Mouse (Mus musculus) spleen, adult 2 months (tissue): ENCODE measurements around the gene Ptprj. TPM values are rescaled to one million over a fixed set of nuclear protein-coding genes. Genes with fewer than 3 reads are reported as not detected.

Source experiments
- DNase-seq, 2 experiments: peaks; one replicate each; pipeline versions ENCODE4 v3.0.0 to v3.0.0-alpha.2; 2012 to 2021; ENCODE audit warnings: low spot score in 2 of 2, low read depth in 1 of 2
- H3K27ac ChIP-seq: fragments of 200-500 bp; 2 replicates; pipeline ENCODE4 v1.5.1; 2012; ENCODE audit warnings: low read length, inconsistent platforms; ENCODE audit not compliant: insufficient read depth
- H3K27me3 ChIP-seq: fragments of 200-500 bp; 2 replicates; pipeline ENCODE4 v1.6.1; 2012; ENCODE audit warnings: mild to moderate bottlenecking, moderate library complexity, low read length, inconsistent platforms; ENCODE audit not compliant: control insufficient read depth, insufficient read depth
- H3K36me3 ChIP-seq: fragments of 200-500 bp; 2 replicates; pipeline ENCODE4 v1.6.1; 2012; ENCODE audit warnings: mild to moderate bottlenecking, low read length, inconsistent platforms; ENCODE audit not compliant: control insufficient read depth, insufficient read depth
- H3K4me1 ChIP-seq: fragments of 200-500 bp; 2 replicates; pipeline ENCODE4 v1.6.1; 2011; ENCODE audit warnings: inconsistent platforms; ENCODE audit not compliant: control insufficient read depth, insufficient read depth, insufficient read length
- H3K4me3 ChIP-seq: fragments of 200-500 bp; 2 replicates; pipeline ENCODE4 v1.5.1; 2011; ENCODE audit warnings: mild to moderate bottlenecking, inconsistent platforms; ENCODE audit not compliant: insufficient read depth, insufficient read length; ENCODE audit errors: extremely low read depth
- CTCF ChIP-seq: fragments of 200-500 bp; IDR thresholded peaks from 2 replicates; pipeline ENCODE4 v1.5.1; 2011; ENCODE audit warnings: mild to moderate bottlenecking, inconsistent platforms; ENCODE audit not compliant: insufficient read depth, insufficient read length, insufficient replicate concordance; ENCODE audit errors: extremely low read depth
- POLR2A ChIP-seq: fragments of 200-500 bp; IDR thresholded peaks from 2 replicates; pipeline ENCODE4 v1.6.1; 2011; ENCODE audit warnings: low read depth, low read length, inconsistent platforms
- WGBS: fragments of 180-500 bp; shearing (Covaris S2); methylation state at CpG from one replicate; pipeline ENCODE4 v1.1.7; 2018; 5-methylcytosine and 5-hydroxymethylcytosine counted together
- polyA plus RNA-seq: library from polyadenylated mRNA; depleted of rRNA; stranded (reverse); fragments of >200 nt; gene quantifications from 2 replicates; pipeline ENCODE4 v1.2.3, GENCODE M21; 2012

Gene Ptprj
- polyA plus RNA-seq, 1 experiment = 21.0 TPM

GRCm38 (mm10) chr2:90579038-90579727, 1.3 kb downstream of the Ptprj start:
- 1% methylated on average over 23 of the region's 23 CpGs for WGBS
- peaks cover 22% of the 10 kb centered on the region for H3K4me1 ChIP-seq
- H3K27me3 ChIP-seq = no peaks in the 10 kb centered on the region

GRCm38 (mm10) chr2:90577451-90578279, 2.8 kb downstream of the Ptprj start:
- Histone ChIP-seq H3K27me3 (no peaks in the 10 kb centered on the region), H3K36me3 (no peaks in the 10 kb centered on the region), H3K4me3 (peak overlapping the region; percentile 3; the same call in 1 of the 2 replicates), H3K4me1 (peaks cover 16% of the 10 kb centered on the region), H3K27ac (peak overlapping the region; percentile 56)
- 51% methylated on average over 7 of the region's 7 CpGs for WGBS
- DNase-seq = no peak
- TF ChIP-seq CTCF (no peak), POLR2A (no peak)

More at GRCm38 (mm10) chr2:90579038-90579727, 1.3 kb downstream of the Ptprj start:
- no peak for DNase-seq
- no peak for TF ChIP-seq CTCF
- TF ChIP-seq POLR2A = no peak
- Histone ChIP-seq H3K4me3 (peak overlapping the region; percentile 83), H3K36me3 (no peaks in the 10 kb centered on the region), H3K27ac (peak overlapping the region; percentile 93)

- DNase-seq = no peak
- H3K27me3 ChIP-seq = no peaks in the 10 kb centered on the region
- no peaks in the 10 kb centered on the region for H3K36me3 ChIP-seq
- WGBS = 72% methylated on average over 1 of the region's 1 CpGs
- H3K4me3 ChIP-seq = no peak overlapping the region
- no peak for TF ChIP-seq POLR2A
- no peak for TF ChIP-seq CTCF
- peaks cover 13% of the 10 kb centered on the region for H3K4me1 ChIP-seq
- H3K27ac ChIP-seq = no peak overlapping the region
Measured at GRCm38 (mm10) chr2:90576936-90577335, 3.5 kb downstream of the Ptprj start.

GRCm38 (mm10) chr2:90576411-90576810, 4.0 kb downstream of the Ptprj start:
- no peak for DNase-seq
- H3K27me3 ChIP-seq = no peaks in the 10 kb centered on the region
- 89% methylated on average over 6 of the region's 6 CpGs for WGBS
- H3K4me1 ChIP-seq = peaks cover 11% of the 10 kb centered on the region
- no peak overlapping the region for H3K4me3 ChIP-seq
- TF ChIP-seq CTCF (no peak), POLR2A (no peak)
- no peak overlapping the region for H3K27ac ChIP-seq
- H3K36me3 ChIP-seq = no peaks in the 10 kb centered on the region

- Histone ChIP-seq H3K4me1 (peaks cover 9% of the 10 kb centered on the region), H3K27me3 (no peaks in the 10 kb centered on the region), H3K4me3 (no peak overlapping the region), H3K27ac (no peak overlapping the region), H3K36me3 (no peaks in the 10 kb centered on the region)
- 84% methylated on average over 5 of the region's 5 CpGs for WGBS
- TF ChIP-seq POLR2A = no peak
- TF ChIP-seq CTCF = no peak
- no peak for DNase-seq
Measured at GRCm38 (mm10) chr2:90575713-90576112, 4.7 kb downstream of the Ptprj start.

- DNase-seq = no peak
- Histone ChIP-seq H3K27ac (0 out of 2 replicates have a peak overlapping the region, but pooled peaks have one; percentile 10), H3K4me3 (no peak overlapping the region), H3K36me3 (no peaks in the 10 kb centered on the region), H3K27me3 (no peaks in the 10 kb centered on the region), H3K4me1 (peaks cover 13% of the 10 kb centered on the region)
- TF ChIP-seq CTCF = no peak
- TF ChIP-seq POLR2A = no peak
- WGBS = 51% methylated on average over 3 of the region's 3 CpGs
Measured at GRCm38 (mm10) chr2:90575116-90575515, 5.3 kb downstream of the Ptprj start.

GRCm38 (mm10) chr2:90574536-90574935, 5.9 kb downstream of the Ptprj start:
- WGBS = 44% methylated on average over 8 of the region's 8 CpGs
- no peak for DNase-seq
- peaks cover 15% of the 10 kb centered on the region for H3K4me1 ChIP-seq
- H3K36me3 ChIP-seq = no peaks in the 10 kb centered on the region
- H3K27ac ChIP-seq = peak overlapping the region; percentile 75
- TF ChIP-seq CTCF = no peak
- no peak for TF ChIP-seq POLR2A
- peak overlapping the region; percentile 48; the same call in 1 of the 2 replicates for H3K4me3 ChIP-seq
- no peaks in the 10 kb centered on the region for H3K27me3 ChIP-seq
